Mouse (Mus musculus) CD4-positive helper T cell, adult 2 months (primary cell): ENCODE results near the gene Gm49361.

Experiments used
- DNase-seq: peaks from one replicate; pipeline ENCODE4 v3.0.0-alpha.2; 2012; ENCODE audit warnings: low read depth, missing footprints, low spot score

Gene Gm49361

GRCm38 (mm10) chr14:57730527-57730926, 15.4 kb downstream of the Gm49361 start:
- no peak for DNase-seq

GRCm38 (mm10) chr14:57729975-57730499, 15.9 kb downstream of the Gm49361 start:
- DNase-seq: peak; percentile 40

GRCm38 (mm10) chr14:57729364-57729763, 16.5 kb downstream of the Gm49361 start:
- no peak for DNase-seq

GRCm38 (mm10) chr14:57726172-57726571, 19.7 kb downstream of the Gm49361 start:
- DNase-seq: no peak

- DNase-seq: no peak
Measured at GRCm38 (mm10) chr14:57724473-57724872, 21.4 kb downstream of the Gm49361 start.

GRCm38 (mm10) chr14:57718245-57718644, 27.7 kb downstream of the Gm49361 start:
- DNase-seq: no peak

- no peak for DNase-seq
Measured at GRCm38 (mm10) chr14:57716601-57717245, 29.2 kb downstream of the Gm49361 start.

- DNase-seq: peak; percentile 73
Measured at GRCm38 (mm10) chr14:57712884-57713283, 33.0 kb downstream of the Gm49361 start.

- peak; percentile 41 for DNase-seq
Measured at GRCm38 (mm10) chr14:57711059-57711458, 34.8 kb downstream of the Gm49361 start.

- no peak for DNase-seq
Measured at GRCm38 (mm10) chr14:57709171-57709570, 36.7 kb downstream of the Gm49361 start.

GRCm38 (mm10) chr14:57708580-57708979, 37.3 kb downstream of the Gm49361 start:
- DNase-seq: no peak

- DNase-seq: no peak
Measured at GRCm38 (mm10) chr14:57707100-57707893, 38.6 kb downstream of the Gm49361 start.

GRCm38 (mm10) chr14:57706760-57707099, 39.2 kb downstream of the Gm49361 start:
- DNase-seq: no peak

- DNase-seq: no peak
Measured at GRCm38 (mm10) chr14:57705759-57706158, 40.1 kb downstream of the Gm49361 start.

- DNase-seq: no peak
Measured at GRCm38 (mm10) chr14:57705075-57705474, 40.8 kb downstream of the Gm49361 start.

GRCm38 (mm10) chr14:57701915-57702477, 43.9 kb downstream of the Gm49361 start:
- DNase-seq: no peak

GRCm38 (mm10) chr14:57699461-57699970, 46.4 kb downstream of the Gm49361 start:
- no peak for DNase-seq

- DNase-seq: no peak
Measured at GRCm38 (mm10) chr14:57699016-57699415, 46.9 kb downstream of the Gm49361 start.

GRCm38 (mm10) chr14:57696066-57696465, 49.8 kb downstream of the Gm49361 start:
- DNase-seq: no peak

GRCm38 (mm10) chr14:57695550-57695949, 50.4 kb downstream of the Gm49361 start:
- no peak for DNase-seq

- no peak for DNase-seq
Measured at GRCm38 (mm10) chr14:57694246-57694645, 51.7 kb downstream of the Gm49361 start.

GRCm38 (mm10) chr14:57692517-57693130, 53.3 kb downstream of the Gm49361 start:
- DNase-seq: no peak
